Mouse (Mus musculus): ENCODE data around the gene Mvb12b.

Gene Mvb12b

DNA sequence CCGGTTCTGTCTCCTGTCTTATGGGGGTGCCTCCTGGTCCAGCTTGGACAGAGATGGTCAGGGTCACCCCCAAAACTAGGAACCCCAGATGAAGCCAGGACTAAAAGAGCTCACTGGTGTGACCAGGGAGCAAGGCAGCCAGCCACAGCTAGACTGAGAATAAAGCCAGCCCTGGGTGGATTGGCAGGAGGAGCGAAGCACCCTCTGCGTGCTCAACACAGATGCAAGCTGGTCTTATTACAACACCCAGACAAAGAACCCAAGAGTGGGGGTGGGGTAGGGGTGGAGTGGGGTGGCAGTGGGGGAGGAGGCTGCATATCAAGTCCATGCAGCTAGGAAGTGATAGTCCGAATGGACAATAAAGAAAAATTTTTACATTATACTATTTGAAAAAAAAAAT lies 204.2 kb downstream of the Mvb12b start:
- peaks cover 46% of the 10 kb centered on the region for H3K27me3 ChIP-seq (ENCODE audit: insufficient read depth, low read length)
- no peak overlapping the region for H3K4me3 ChIP-seq (replicated peaks; ENCODE audit: low read length)
- TF ChIP-seq NANOG (IDR thresholded peaks at IDR 0.05; ENCODE audit: borderline replicate concordance, low read length) (no peak), CTCF (conservative IDR thresholded peaks at IDR 0.05; ENCODE audit: low read length) (no peak), POU5F1 (IDR thresholded peaks at IDR 0.05; ENCODE audit: borderline replicate concordance, low read length) (no peak)
- no peaks in the 10 kb centered on the region for H3K36me3 ChIP-seq (ENCODE audit: insufficient read depth, low read length)
- H3K4me1 ChIP-seq (replicated peaks; ENCODE audit: low read depth, low read length), result peaks cover 5% of the 10 kb centered on the region
- peaks cover 9% of the 10 kb centered on the region for H3K9me3 ChIP-seq (ENCODE audit: low read length)

DNA sequence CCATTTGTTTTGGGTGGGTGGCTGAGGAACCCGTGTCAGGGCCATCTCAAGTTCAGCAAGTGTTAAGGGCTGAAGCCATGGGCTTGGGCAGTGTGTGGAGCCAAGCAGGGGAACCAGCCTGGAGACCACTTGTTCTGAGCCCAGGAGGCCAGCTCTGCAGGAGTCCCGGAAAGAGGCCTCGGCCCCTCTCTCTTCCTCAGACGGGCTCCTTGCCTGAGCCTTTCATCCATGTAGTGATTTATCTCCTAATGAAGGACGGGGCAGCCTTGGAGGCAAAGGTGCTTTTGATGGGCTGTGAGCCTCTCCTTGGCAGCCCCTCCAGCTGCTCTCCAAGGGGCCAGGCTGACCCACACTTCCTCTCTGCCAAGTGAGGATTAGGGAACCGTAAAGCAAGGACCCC lies 204.7 kb downstream of the Mvb12b start:
- H3K9me3 ChIP-seq (ENCODE audit: low read length), result peaks cover 9% of the 10 kb centered on the region
- H3K4me1 ChIP-seq (replicated peaks; ENCODE audit: low read depth, low read length), result peaks cover 5% of the 10 kb centered on the region
- peaks cover 41% of the 10 kb centered on the region for H3K27me3 ChIP-seq (ENCODE audit: insufficient read depth, low read length)
- no peak overlapping the region for H3K4me3 ChIP-seq (replicated peaks; ENCODE audit: low read length)
- TF ChIP-seq POU5F1 (IDR thresholded peaks at IDR 0.05; ENCODE audit: borderline replicate concordance, low read length), result no peak
- TF ChIP-seq CTCF (conservative IDR thresholded peaks at IDR 0.05; ENCODE audit: low read length), result no peak
- H3K36me3 ChIP-seq (ENCODE audit: insufficient read depth, low read length), result no peaks in the 10 kb centered on the region

DNA sequence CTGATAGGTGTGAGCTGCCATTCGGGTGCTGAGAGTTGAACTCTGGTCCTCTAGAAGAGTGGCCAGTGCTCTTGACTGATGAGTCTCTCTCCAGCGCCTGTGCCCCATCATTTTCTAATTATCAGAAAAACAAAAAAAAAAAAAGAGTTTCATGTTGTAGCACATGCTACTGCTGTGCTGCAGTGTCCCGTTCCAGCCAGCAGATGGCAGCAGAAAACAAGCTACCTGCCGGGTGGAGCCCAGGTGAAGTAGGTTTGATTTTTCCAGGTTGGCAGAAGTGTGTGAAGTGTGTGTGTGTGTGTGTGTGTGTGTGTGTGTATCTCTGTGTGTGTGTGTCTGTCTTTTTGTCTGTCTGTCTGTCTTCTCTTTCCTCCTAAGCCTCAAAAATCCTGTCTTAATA lies 205.5 kb downstream of the Mvb12b start:
- TF ChIP-seq POU5F1 (IDR thresholded peaks at IDR 0.05; ENCODE audit: borderline replicate concordance, low read length) (no peak), CTCF (conservative IDR thresholded peaks at IDR 0.05; ENCODE audit: low read length) (peak; percentile 98)
- peaks cover 41% of the 10 kb centered on the region for H3K27me3 ChIP-seq (ENCODE audit: insufficient read depth, low read length)
- H3K9me3 ChIP-seq (ENCODE audit: low read length), result peaks cover 3% of the 10 kb centered on the region
- H3K4me1 ChIP-seq (replicated peaks; ENCODE audit: low read depth, low read length), result peaks cover 9% of the 10 kb centered on the region
- H3K36me3 ChIP-seq (ENCODE audit: insufficient read depth, low read length), result no peaks in the 10 kb centered on the region
- no peak overlapping the region for H3K4me3 ChIP-seq (replicated peaks; ENCODE audit: low read length)

All from E14TG2a.4 (cell line).